Mouse (Mus musculus) small intestine, adult 2 months (tissue): ENCODE results near the gene Lrriq3.

Source experiments
- CTCF ChIP-seq: fragments of 200-500 bp; IDR thresholded peaks from 2 replicates; pipeline ENCODE4 v1.5.1; 2012; ENCODE audit warnings: low read depth, mild to moderate bottlenecking, control low read depth, inconsistent platforms, low read length, moderate library complexity, mixed read lengths; ENCODE audit not compliant: insufficient replicate concordance, insufficient read length; ENCODE audit errors: extremely low read depth
- POLR2A ChIP-seq: fragments of 200-500 bp; IDR thresholded peaks from 2 replicates; pipeline ENCODE4 v1.6.1; 2012; ENCODE audit warnings: low read depth, mild to moderate bottlenecking, control low read depth, inconsistent platforms, low read length, moderate library complexity

GRCm38 (mm10) chr3:155234919-155235318, 141.7 kb downstream of the Lrriq3 start:
- TF ChIP-seq CTCF (no peak), POLR2A (no peak)
